27 mouse cellular contexts compared by ENCODE assay signal in the genomic region with DNA sequence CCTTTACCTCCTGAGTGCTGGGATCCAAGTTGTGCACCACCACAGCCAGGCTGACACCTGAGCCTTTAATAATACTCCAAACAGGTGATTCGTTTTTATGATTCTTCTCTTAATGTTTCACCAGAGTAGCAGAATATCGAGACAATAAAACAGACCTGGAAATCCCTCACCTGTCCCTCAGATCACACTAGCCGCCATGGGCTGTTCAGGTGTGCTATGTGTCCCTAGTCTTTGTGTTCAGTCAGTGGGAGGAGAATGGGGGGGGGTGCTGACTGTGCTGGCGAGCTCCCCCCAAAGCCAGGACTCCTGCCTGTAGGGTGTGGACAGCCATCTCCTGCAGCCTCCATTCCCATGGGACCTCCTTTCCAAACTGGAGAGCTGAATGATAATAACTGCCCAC.
DNase-seq lines count a peak whose midpoint lies in the region; ATAC-seq and TF ChIP-seq lines count a peak whose summit lies in the region.
"Had no signal": no experiment of that assay in that cellular context is flagged by ENCODE, and none has a peak within 500 bp of the region (broad histone marks: within the 10 kb centered on the region; RNA-seq: fewer than 3 reads in every experiment).

No protein-coding gene starts in this region.

- ATAC-seq in midbrain, embryonic 11.5 days (ENCODE audit: low FRiP score): no peak
- no peak for ATAC-seq in midbrain, embryonic 16.5 days
- ATAC-seq in intestine, embryonic 16.5 days: peak; percentile 73
- ATAC-seq in forebrain, postnatal 0 days: no peak
- ATAC-seq: activated CD4-positive, CD25-positive, alpha-beta regulatory T cell, adult 4 months; CD4-positive, CD25-positive, alpha-beta regulatory T cell, adult 4 months; forebrain, embryonic 14.5 days; forebrain, embryonic 16.5 days; Patski had no signal

- H3K4me2 ChIP-seq in midbrain, embryonic 11.5 days: no peak overlapping the region
- H3K4me2 ChIP-seq in midbrain, embryonic 16.5 days (ENCODE audit: low read length): no peak overlapping the region
- H3K4me2 ChIP-seq in intestine, embryonic 16.5 days (ENCODE audit: low read depth, low read length): no peak overlapping the region
- no peak overlapping the region for H3K4me2 ChIP-seq in forebrain, postnatal 0 days (ENCODE audit: low read depth)
- H3K4me2 ChIP-seq: embryonic facial prominence, embryonic 13.5 days; embryonic facial prominence, embryonic 15.5 days; forebrain, embryonic 12.5 days had no signal

- no peak overlapping the region for H3K27ac ChIP-seq in midbrain, embryonic 11.5 days (ENCODE audit: low read depth, low read length)
- no peak overlapping the region for H3K27ac ChIP-seq in midbrain, embryonic 16.5 days (ENCODE audit: low read length)
- no peak overlapping the region for H3K27ac ChIP-seq in intestine, embryonic 16.5 days (ENCODE audit: low read length)
- H3K27ac ChIP-seq in forebrain, postnatal 0 days (ENCODE audit: low read depth, low read length): no peak overlapping the region
- H3K27ac ChIP-seq: embryonic facial prominence, embryonic 13.5 days; embryonic facial prominence, embryonic 15.5 days; forebrain, embryonic 10.5 days; forebrain, embryonic 12.5 days had no signal

- peaks cover 3% of the 10 kb centered on the region; the same call in 1 of the 2 replicates for H3K9me3 ChIP-seq in midbrain, embryonic 11.5 days (ENCODE audit: control insufficient read depth, low read length)
- H3K9me3 ChIP-seq in midbrain, embryonic 16.5 days (replicated peaks; ENCODE audit: control insufficient read depth, low read length, poor library complexity, severe bottlenecking): no peaks in the 10 kb centered on the region
- peaks cover 4% of the 10 kb centered on the region; the same call in 1 of the 2 replicates for H3K9me3 ChIP-seq in intestine, embryonic 16.5 days (ENCODE audit: control insufficient read depth, low read length)
- no peaks in the 10 kb centered on the region for H3K9me3 ChIP-seq in forebrain, postnatal 0 days (ENCODE audit: low read length)
- H3K9me3 ChIP-seq: embryonic facial prominence, embryonic 13.5 days; embryonic facial prominence, embryonic 15.5 days; forebrain, embryonic 10.5 days; forebrain, embryonic 12.5 days had no signal

- H3K4me1 ChIP-seq in midbrain, embryonic 11.5 days (ENCODE audit: control insufficient read depth, insufficient read depth, low read length): no peaks in the 10 kb centered on the region
- no peaks in the 10 kb centered on the region for H3K4me1 ChIP-seq in midbrain, embryonic 16.5 days (ENCODE audit: control insufficient read depth, insufficient read depth, low read length)
- peaks cover 5% of the 10 kb centered on the region; the same call in 1 of the 2 replicates for H3K4me1 ChIP-seq in intestine, embryonic 16.5 days (ENCODE audit: control insufficient read depth, insufficient read depth, low read length)
- H3K4me1 ChIP-seq in forebrain, postnatal 0 days (ENCODE audit: insufficient read depth): no peaks in the 10 kb centered on the region
- H3K4me1 ChIP-seq: forebrain, embryonic 10.5 days; forebrain, embryonic 12.5 days had no signal

- H3K9ac ChIP-seq in midbrain, embryonic 11.5 days (ENCODE audit: low read length): no peak overlapping the region
- no peak overlapping the region for H3K9ac ChIP-seq in midbrain, embryonic 16.5 days (ENCODE audit: low read depth, low read length)
- no peak overlapping the region for H3K9ac ChIP-seq in intestine, embryonic 16.5 days (ENCODE audit: low read depth, low read length)
- no peak overlapping the region for H3K9ac ChIP-seq in forebrain, postnatal 0 days
- H3K9ac ChIP-seq: embryonic facial prominence, embryonic 13.5 days; embryonic facial prominence, embryonic 15.5 days; forebrain, embryonic 12.5 days had no signal

- no peaks in the 10 kb centered on the region for H3K27me3 ChIP-seq in midbrain, embryonic 11.5 days (ENCODE audit: control insufficient read depth, insufficient read depth, low read length)
- H3K27me3 ChIP-seq in midbrain, embryonic 16.5 days (ENCODE audit: control insufficient read depth, insufficient read depth, low read depth, low read length): no peaks in the 10 kb centered on the region
- no peaks in the 10 kb centered on the region for H3K27me3 ChIP-seq in intestine, embryonic 16.5 days (replicated peaks; ENCODE audit: control insufficient read depth, insufficient read depth, low read length)
- H3K27me3 ChIP-seq in forebrain, postnatal 0 days (ENCODE audit: insufficient read depth, low read length): no peaks in the 10 kb centered on the region
- H3K27me3 ChIP-seq: CH12.LX; embryonic facial prominence, embryonic 13.5 days; embryonic facial prominence, embryonic 15.5 days; forebrain, embryonic 12.5 days had no signal

- no peaks in the 10 kb centered on the region for H3K36me3 ChIP-seq in midbrain, embryonic 11.5 days (ENCODE audit: control insufficient read depth, insufficient read depth, low read length)
- no peaks in the 10 kb centered on the region for H3K36me3 ChIP-seq in midbrain, embryonic 16.5 days (ENCODE audit: control insufficient read depth, insufficient read depth, low read length)
- H3K36me3 ChIP-seq in intestine, embryonic 16.5 days (ENCODE audit: control insufficient read depth, insufficient read depth, low read length): no peaks in the 10 kb centered on the region
- no peaks in the 10 kb centered on the region for H3K36me3 ChIP-seq in forebrain, postnatal 0 days (ENCODE audit: insufficient read depth)
- H3K36me3 ChIP-seq: embryonic facial prominence, embryonic 13.5 days; embryonic facial prominence, embryonic 15.5 days; forebrain, embryonic 10.5 days; forebrain, embryonic 12.5 days had no signal

- 84% methylated on average over 4 of the region's 4 CpGs for WGBS in midbrain, embryonic 11.5 days
- 77% methylated on average over 4 of the region's 4 CpGs for WGBS in midbrain, embryonic 16.5 days
- WGBS in intestine, embryonic 16.5 days: 53% methylated on average over 4 of the region's 4 CpGs
- WGBS in forebrain, postnatal 0 days: 83% methylated on average over 4 of the region's 4 CpGs

- no peak overlapping the region for H3K4me3 ChIP-seq in midbrain, embryonic 11.5 days (ENCODE audit: low read depth, low read length)
- no peak overlapping the region for H3K4me3 ChIP-seq in midbrain, embryonic 16.5 days (ENCODE audit: low read depth, low read length)
- no peak overlapping the region for H3K4me3 ChIP-seq in intestine, embryonic 16.5 days (ENCODE audit: low read length)
- no peak overlapping the region for H3K4me3 ChIP-seq in forebrain, postnatal 0 days (ENCODE audit: low read depth, low read length)
- H3K4me3 ChIP-seq: embryonic facial prominence, embryonic 13.5 days; embryonic facial prominence, embryonic 15.5 days; erythroblast, embryonic 14.5 days; forebrain, embryonic 10.5 days; forebrain, embryonic 12.5 days had no signal

- peak; percentile 72 for DNase-seq in midbrain, embryonic 11.5 days (ENCODE audit: low spot score, missing footprints)
- DNase-seq in urinary bladder, adult 2 months (ENCODE audit: low spot score): no peak
- no peak for DNase-seq in forebrain, postnatal 0 days
- DNase-seq: adrenal gland, adult 2 months; adrenal gland, postnatal 10 days; adrenal gland, postnatal 25 days; B cell, adult 2 months; cerebellum, adult 11 months; cerebellum, adult 18-20 months; cerebellum, adult 8-10 months; cerebellum, adult 9-11 months; cerebellum, postnatal 14 days; cerebellum, postnatal 36 days; embryo, embryonic 11 days had no signal

- TF ChIP-seq CTCF in forebrain, postnatal 0 days (IDR thresholded peaks at IDR 0.05; ENCODE audit: low read depth): no peak
